Mouse (Mus musculus): ENCODE data around the gene Rab13.
"Not testable (repeated sequence)": the region's sequence is repeated elsewhere in the genome, so short reads cannot be mapped to it uniquely, and the experiment has no call there.

Gene Rab13

GRCm38 (mm10) chr3:90224331-90224730 is 10.8 kb downstream of the Rab13 start:
- no peak for DNase-seq (ENCODE audit: low spot score in 2 of 2)

- no peak for DNase-seq (ENCODE audit: low spot score in 2 of 2)
Observed at GRCm38 (mm10) chr3:90231075-90231474, 17.6 kb downstream of the Rab13 start.

GRCm38 (mm10) chr3:90231507-90232333 is 18.2 kb downstream of the Rab13 start, which contains the start of gene Jtb:
Gene Jtb (plus strand): TSS chr3:90231597.
- peak; percentile 91 to 93 for DNase-seq (ENCODE audit: low spot score in 2 of 2)

- DNase-seq (ENCODE audit: low spot score in 2 of 2), result no peak
Observed at GRCm38 (mm10) chr3:90241251-90241650, 27.8 kb downstream of the Rab13 start.

GRCm38 (mm10) chr3:90241669-90242358 is 28.3 kb downstream of the Rab13 start:
- no peak for DNase-seq (ENCODE audit: low spot score in 2 of 2)

GRCm38 (mm10) chr3:90242984-90243775 is 29.7 kb downstream of the Rab13 start, which contains the start of gene Creb3l4:
Gene Creb3l4 (minus strand): TSS chr3:90243512.
- DNase-seq (ENCODE audit: low spot score in 2 of 2), result no peak

- DNase-seq (ENCODE audit: low spot score in 2 of 2), result no peak
Observed at GRCm38 (mm10) chr3:90245406-90245805, 31.9 kb downstream of the Rab13 start.

GRCm38 (mm10) chr3:90247630-90247959 is 34.1 kb downstream of the Rab13 start:
- no peak for DNase-seq (ENCODE audit: low spot score in 2 of 2)

- DNase-seq (ENCODE audit: low spot score in 2 of 2), result peak; percentile 89 to 91
Observed at GRCm38 (mm10) chr3:90247960-90248745, 34.7 kb downstream of the Rab13 start, which contains the start of gene Slc39a1. Gene Slc39a1 (plus strand): TSS chr3:90248172.

GRCm38 (mm10) chr3:90248746-90249100 is 35.2 kb downstream of the Rab13 start:
- no peak for DNase-seq (ENCODE audit: low spot score in 2 of 2)

- no peak for DNase-seq (ENCODE audit: low spot score in 2 of 2)
Observed at GRCm38 (mm10) chr3:90250791-90251190, 37.3 kb downstream of the Rab13 start.

- not testable (repeated sequence) for DNase-seq (ENCODE audit: low spot score in 2 of 2)
Observed at GRCm38 (mm10) chr3:90251731-90252226, 38.3 kb downstream of the Rab13 start.

GRCm38 (mm10) chr3:90252659-90253058 is 39.2 kb downstream of the Rab13 start:
- DNase-seq (ENCODE audit: low spot score in 2 of 2), result not testable (repeated sequence)

GRCm38 (mm10) chr3:90253174-90253573 is 39.7 kb downstream of the Rab13 start:
- not testable (repeated sequence) for DNase-seq (ENCODE audit: low spot score in 2 of 2)

- DNase-seq (ENCODE audit: low spot score in 2 of 2), result peak; percentile 94 to 96
Observed at GRCm38 (mm10) chr3:90253653-90254418, 40.3 kb downstream of the Rab13 start, which contains the start of gene Crtc2. Gene Crtc2 (plus strand): TSS chr3:90254163.

- no peak for DNase-seq (ENCODE audit: low spot score in 2 of 2)
Observed at GRCm38 (mm10) chr3:90254419-90255193, 41.1 kb downstream of the Rab13 start.

GRCm38 (mm10) chr3:90255194-90255565 is 41.7 kb downstream of the Rab13 start:
- no peak for DNase-seq (ENCODE audit: low spot score in 2 of 2)

- DNase-seq (ENCODE audit: low spot score in 2 of 2), result no peak
Observed at GRCm38 (mm10) chr3:90255784-90256353, 42.4 kb downstream of the Rab13 start.

Measured in frontal cortex, postnatal 14 days (tissue).